Mouse (Mus musculus) gastrocnemius, adult 2 months (tissue): ENCODE measurements around the gene Dnase2b. TPM values are rescaled to one million over a fixed set of nuclear protein-coding genes. Genes with fewer than 3 reads are reported as not detected.

Source experiments
- DNase-seq: peaks from one replicate; pipeline ENCODE4 v3.0.0; 2022
- H3K27ac ChIP-seq: fragments of 200-600 bp; 2 replicates; pipeline ENCODE4 v1.8.1; 2022; ENCODE audit warnings: mild to moderate bottlenecking
- H3K4me3 ChIP-seq: fragments of 200-600 bp; 2 replicates; pipeline ENCODE4 v1.8.1; 2022; ENCODE audit warnings: mild to moderate bottlenecking, moderate library complexity
- CTCF ChIP-seq: fragments of 200-600 bp; IDR thresholded peaks from 2 replicates; pipeline ENCODE4 v1.8.1; 2022; ENCODE audit warnings: antibody characterized with exemption, mild to moderate bottlenecking, moderate library complexity
- intact Hi-C: fragments of 180-260 bp; cut with DNase I; formaldehyde crosslinking; loops from one replicate; pipeline ENCODE4 v1.15.1; 2025
- total RNA-seq, 2 experiments: library from RNA; stranded (reverse); gene quantifications; 2 replicates each; pipeline ENCODE4 v1.2.3; 2021

The Dnase2b gene
- total RNA-seq, 2 experiments from 2014 or later = 0.14 TPM; not detected in 1

GRCm38 (mm10) chr3:146577591-146577990 lies 37.8 kb downstream of the Dnase2b start:
- intact Hi-C loops = no loop called here
- TF ChIP-seq CTCF = no peak
- DNase-seq = no peak
- H3K4me3 ChIP-seq = no peak overlapping the region
- H3K27ac ChIP-seq = no peak overlapping the region

- TF ChIP-seq CTCF = no peak
- no peak overlapping the region for H3K27ac ChIP-seq
- H3K4me3 ChIP-seq = no peak overlapping the region
- intact Hi-C loops = no loop called here
- no peak for DNase-seq
Measured at GRCm38 (mm10) chr3:146571341-146571740, 44.1 kb downstream of the Dnase2b start.

GRCm38 (mm10) chr3:146570939-146571338 lies 44.5 kb downstream of the Dnase2b start:
- no peak for DNase-seq
- no peak overlapping the region for H3K27ac ChIP-seq
- intact Hi-C loops = no loop called here
- no peak overlapping the region for H3K4me3 ChIP-seq
- TF ChIP-seq CTCF = no peak

- DNase-seq = no peak
- TF ChIP-seq CTCF = no peak
- H3K27ac ChIP-seq = no peak within 1 kb of the TSS
- intact Hi-C loops = no loop called here
- H3K4me3 ChIP-seq = no peak within 1 kb of the TSS
Measured at GRCm38 (mm10) chr3:146570148-146570782, 45.1 kb downstream of the Dnase2b start, which contains the start of gene Uox. TSS of gene Uox (plus strand) at chr3:146570426.

GRCm38 (mm10) chr3:146569594-146569993 lies 45.8 kb downstream of the Dnase2b start:
- Histone ChIP-seq H3K27ac (no peak overlapping the region), H3K4me3 (no peak overlapping the region)
- TF ChIP-seq CTCF = no peak
- DNase-seq = no peak
- intact Hi-C loops = loop anchor here (10.0 kb wide), 1 partner anchor 375 kb away; no protein-coding TSS in a partner anchor

- intact Hi-C loops = loop anchor here (10.0 kb wide), 1 partner anchor 377 kb away; no protein-coding TSS in a partner anchor
- TF ChIP-seq CTCF = no peak
- Histone ChIP-seq H3K27ac (no peak overlapping the region), H3K4me3 (no peak overlapping the region)
- peak; percentile 25 for DNase-seq
Measured at GRCm38 (mm10) chr3:146567884-146568530, 47.4 kb downstream of the Dnase2b start.

GRCm38 (mm10) chr3:146567366-146567765 lies 48.0 kb downstream of the Dnase2b start:
- H3K4me3 ChIP-seq = no peak overlapping the region
- intact Hi-C loops = loop anchor here (10.0 kb wide), 1 partner anchor 377 kb away; no protein-coding TSS in a partner anchor
- no peak overlapping the region for H3K27ac ChIP-seq
- no peak for TF ChIP-seq CTCF
- no peak for DNase-seq

GRCm38 (mm10) chr3:146565065-146565411 lies 50.4 kb downstream of the Dnase2b start:
- Histone ChIP-seq H3K27ac (no peak overlapping the region), H3K4me3 (no peak overlapping the region)
- intact Hi-C loops = loop anchor here (2.0 to 10.0 kb wide), 2 partner anchors 350 to 380 kb away; no protein-coding TSS in a partner anchor
- no peak for DNase-seq
- TF ChIP-seq CTCF = no peak

GRCm38 (mm10) chr3:146564268-146565064 lies 50.9 kb downstream of the Dnase2b start:
- Histone ChIP-seq H3K4me3 (no peak overlapping the region; the same call in 1 of the 2 replicates), H3K27ac (no peak overlapping the region)
- peak; percentile 78 for DNase-seq
- intact Hi-C loops = loop anchor here (2.0 to 10.0 kb wide), 3 partner anchors 218 to 380 kb away; no protein-coding TSS in a partner anchor
- TF ChIP-seq CTCF = peak; percentile 86

- intact Hi-C loops = loop anchor here (5.0 to 10.0 kb wide), 2 partner anchors 219 to 382 kb away; no protein-coding TSS in a partner anchor
- no peak for DNase-seq
- no peak for TF ChIP-seq CTCF
- Histone ChIP-seq H3K27ac (no peak overlapping the region), H3K4me3 (no peak overlapping the region)
Measured at GRCm38 (mm10) chr3:146562936-146563335, 52.5 kb downstream of the Dnase2b start.

- Histone ChIP-seq H3K27ac (no peak overlapping the region), H3K4me3 (no peak overlapping the region)
- no peak for DNase-seq
- no peak for TF ChIP-seq CTCF
- intact Hi-C loops = loop anchor here (5.0 kb wide), 1 partner anchor 210 kb away; no protein-coding TSS in a partner anchor
Measured at GRCm38 (mm10) chr3:146557507-146557906, 57.9 kb downstream of the Dnase2b start.

- no peak overlapping the region for H3K27ac ChIP-seq
- TF ChIP-seq CTCF = peak; percentile 33
- intact Hi-C loops = loop anchor here (5.0 kb wide), 1 partner anchor 209 kb away; no protein-coding TSS in a partner anchor
- H3K4me3 ChIP-seq = no peak overlapping the region
- no peak for DNase-seq
Measured at GRCm38 (mm10) chr3:146556567-146556966, 58.8 kb downstream of the Dnase2b start.
